Mouse (Mus musculus): Measurements from ENCODE around the gene Rell1. TPM values are rescaled to one million over a fixed set of nuclear protein-coding genes. Genes with fewer than 3 reads are reported as not detected.

The Rell1 gene
- polyA plus RNA-seq, 1 experiment from 2014 or later: 8.5 TPM

DNA sequence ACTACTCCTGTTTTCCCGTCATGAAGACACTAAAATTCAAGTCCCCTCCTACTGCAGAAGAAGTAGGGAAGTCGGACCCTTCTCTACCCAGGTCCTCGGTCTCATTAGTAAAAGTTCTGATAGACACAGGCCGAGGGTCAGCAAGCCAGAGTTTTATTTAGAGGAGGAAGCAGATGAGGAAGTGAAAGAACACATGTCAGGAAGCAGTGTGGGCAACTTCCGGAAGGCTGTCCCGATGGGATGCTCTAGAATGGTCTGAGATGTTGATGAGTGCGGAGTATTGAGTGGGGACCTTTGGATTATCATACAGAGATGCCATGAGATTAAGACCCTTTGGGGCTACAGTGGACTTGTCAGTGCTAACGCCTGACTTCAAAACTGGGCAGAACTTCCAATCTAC, 109.8 kb downstream of the Rell1 start:
- H3K4me2 ChIP-seq: no peak overlapping the region
- H3K4me3 ChIP-seq: no peak overlapping the region
- H3K9me3 ChIP-seq (replicated peaks): no peaks in the 10 kb centered on the region
- no peak overlapping the region for H3K9ac ChIP-seq
- H3K27me3 ChIP-seq (replicated peaks): no peaks in the 10 kb centered on the region
- H3K4me1 ChIP-seq (replicated peaks): no peaks in the 10 kb centered on the region
- H3K36me3 ChIP-seq: no peaks in the 10 kb centered on the region
- ATAC-seq (ENCODE audit: insufficient number of reproducible peaks, low FRiP score): no peak
- 72% methylated on average over 8 of the region's 8 CpGs for WGBS
- no peak overlapping the region for H3K27ac ChIP-seq (ENCODE audit: poor library complexity, severe bottlenecking)

Other genes starting within 250 kb of the Rell1 start
- 0.60 and 0.87 TPM in 2 replicates for gene 0610040J01Rik, start 156.5 kb downstream of the Rell1 start, polyA plus RNA-seq (2016; fragmentation: Nextera tagmentation; extraction: Ambion mirVana)
- 20.7 and 21.0 TPM in 2 replicates for gene Pgm2, start 124.1 kb upstream of the Rell1 start, polyA plus RNA-seq (2016; fragmentation: Nextera tagmentation; extraction: Ambion mirVana)
- gene Tbc1d1, start 187.4 kb upstream of the Rell1 start, polyA plus RNA-seq (2016; fragmentation: Nextera tagmentation; extraction: Ambion mirVana): 36.4 and 38.3 TPM in 2 replicates

Measured in heart, embryonic 12.5 days (tissue).